Mouse (Mus musculus) forebrain, embryonic 12.5 days (tissue): ENCODE results near the gene Soga1. TPM values are rescaled to one million over a fixed set of nuclear protein-coding genes. Genes with fewer than 3 reads are reported as not detected.

ENCODE experiments used
- ATAC-seq: fragments of 200-750 bp; cut with Nextera tagmentation; 2 replicates; pipeline ENCODE4 v1.8.0; 2017; ENCODE audit warnings: moderate TSS enrichment; ENCODE audit not compliant: low FRiP score
- H3K27ac ChIP-seq: fragments of 300-500 bp; sonication (generic); 2 replicates; pipeline ENCODE4 v1.5.1; 2016; ENCODE audit warnings: mild to moderate bottlenecking
- H3K27me3 ChIP-seq: fragments of 300-500 bp; sonication (generic); 2 replicates; pipeline ENCODE4 v1.6.1; 2016; ENCODE audit warnings: mild to moderate bottlenecking
- H3K36me3 ChIP-seq: fragments of 300-500 bp; sonication (generic); replicated peaks from 2 replicates; pipeline ENCODE4 v1.6.1; 2016; ENCODE audit warnings: mild to moderate bottlenecking
- H3K4me1 ChIP-seq: fragments of 300-500 bp; sonication (generic); 2 replicates; pipeline ENCODE4 v1.6.1; 2016
- H3K4me2 ChIP-seq: fragments of 300-500 bp; sonication (generic); 2 replicates; pipeline ENCODE4 v1.6.1; 2016; ENCODE audit warnings: mild to moderate bottlenecking, moderate library complexity
- H3K4me3 ChIP-seq: fragments of 300-500 bp; sonication (generic); replicated peaks from 2 replicates; pipeline ENCODE4 v1.5.1; 2016; ENCODE audit warnings: mild to moderate bottlenecking
- H3K9ac ChIP-seq: fragments of 300-500 bp; sonication (generic); 2 replicates; pipeline ENCODE4 v1.6.1; 2016; ENCODE audit warnings: mild to moderate bottlenecking
- H3K9me3 ChIP-seq: fragments of 300-500 bp; sonication (generic); 2 replicates; pipeline ENCODE4 v1.6.1; 2016
- WGBS: fragments of 180-500 bp; shearing (Covaris S2); methylation state at CpG from one replicate; pipeline ENCODE4 v1.1.7; 2016; 5-methylcytosine and 5-hydroxymethylcytosine counted together
- polyA plus RNA-seq: library from polyadenylated mRNA; unstranded; fragments of >200 nt; fragmentation: Nextera tagmentation; extraction: Ambion mirVana; gene quantifications from 2 replicates; pipeline ENCODE4 v1.2.1, GENCODE M21; 2016

The Soga1 gene
- polyA plus RNA-seq, 1 experiment from 2014 or later: 7.4 TPM

DNA sequence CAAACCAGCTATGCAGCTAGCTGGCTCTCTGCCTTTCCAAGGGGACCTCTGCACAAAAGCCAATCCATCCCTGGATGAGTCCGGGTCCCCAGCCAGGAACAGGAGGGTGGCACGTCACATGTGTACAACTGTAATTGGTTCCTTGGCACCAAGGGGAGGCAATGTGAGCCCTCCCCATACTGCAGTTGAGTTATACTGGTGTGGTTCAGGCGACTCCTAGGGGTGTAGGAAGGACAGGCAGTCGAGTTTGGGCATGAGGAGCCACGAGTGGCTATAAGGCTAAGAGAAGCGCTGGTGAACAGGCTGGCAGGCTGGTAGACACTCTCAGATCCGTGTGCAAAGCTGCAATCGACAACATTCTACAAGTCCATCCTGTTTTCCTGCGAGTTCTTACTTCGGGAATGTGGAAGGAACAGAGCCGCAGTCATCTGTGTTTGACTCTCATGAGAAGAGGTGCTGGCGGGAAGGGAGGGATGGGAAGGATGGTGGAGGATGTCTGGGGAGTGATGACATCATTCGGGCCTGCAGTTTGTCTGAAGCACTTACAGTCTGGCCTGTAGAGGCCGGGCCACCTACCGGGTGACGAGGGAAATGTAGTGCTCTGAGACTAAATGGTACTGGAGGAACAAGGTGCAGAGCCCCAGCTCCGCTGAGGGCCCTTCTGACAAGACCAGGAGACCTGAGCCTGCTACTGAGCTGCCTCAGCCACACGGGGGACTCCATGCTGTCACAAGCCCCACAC is 62.4 kb downstream of the Soga1 start:
- Histone ChIP-seq H3K9ac (no peak overlapping the region), H3K36me3 (peaks cover 91% of the 10 kb centered on the region), H3K27ac (no peak overlapping the region)

DNA sequence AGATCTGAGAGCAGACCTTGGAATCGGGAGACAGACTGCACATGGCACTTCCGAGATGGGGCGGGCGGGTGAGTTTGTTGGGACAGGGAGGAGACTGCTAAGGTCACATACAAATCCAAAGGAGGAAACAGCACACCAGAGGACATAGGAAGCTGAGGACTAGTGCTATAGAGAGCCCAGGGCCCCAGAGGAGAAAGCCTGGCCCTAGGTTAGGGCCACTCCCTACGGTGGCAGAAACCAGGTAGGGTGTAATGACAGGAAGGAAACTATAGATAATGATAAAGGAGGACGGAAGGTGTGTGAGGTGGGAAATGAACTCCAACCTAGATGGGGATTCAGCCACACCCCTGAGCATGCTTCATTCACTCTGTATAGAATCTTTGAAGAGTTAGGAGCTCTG is 66.7 kb downstream of the Soga1 start:
- Histone ChIP-seq H3K9ac (no peak overlapping the region), H3K36me3 (peaks cover 48% of the 10 kb centered on the region), H3K4me1 (peaks cover 2% of the 10 kb centered on the region), H3K4me3 (no peak overlapping the region), H3K27me3 (no peaks in the 10 kb centered on the region), H3K9me3 (no peaks in the 10 kb centered on the region), H3K27ac (no peak overlapping the region), H3K4me2 (no peak overlapping the region)
- 89% methylated on average over 6 of the region's 6 CpGs for WGBS
- ATAC-seq: no peak

More for the DNA sequence above, 62.4 kb downstream of the Soga1 start:
- no peak for ATAC-seq
- H3K4me3 ChIP-seq: no peak overlapping the region
- WGBS: 87% methylated on average over 18 of the region's 18 CpGs
- no peaks in the 10 kb centered on the region for H3K27me3 ChIP-seq
- H3K4me1 ChIP-seq: no peaks in the 10 kb centered on the region
- H3K9me3 ChIP-seq: no peaks in the 10 kb centered on the region
- no peak overlapping the region for H3K4me2 ChIP-seq

DNA sequence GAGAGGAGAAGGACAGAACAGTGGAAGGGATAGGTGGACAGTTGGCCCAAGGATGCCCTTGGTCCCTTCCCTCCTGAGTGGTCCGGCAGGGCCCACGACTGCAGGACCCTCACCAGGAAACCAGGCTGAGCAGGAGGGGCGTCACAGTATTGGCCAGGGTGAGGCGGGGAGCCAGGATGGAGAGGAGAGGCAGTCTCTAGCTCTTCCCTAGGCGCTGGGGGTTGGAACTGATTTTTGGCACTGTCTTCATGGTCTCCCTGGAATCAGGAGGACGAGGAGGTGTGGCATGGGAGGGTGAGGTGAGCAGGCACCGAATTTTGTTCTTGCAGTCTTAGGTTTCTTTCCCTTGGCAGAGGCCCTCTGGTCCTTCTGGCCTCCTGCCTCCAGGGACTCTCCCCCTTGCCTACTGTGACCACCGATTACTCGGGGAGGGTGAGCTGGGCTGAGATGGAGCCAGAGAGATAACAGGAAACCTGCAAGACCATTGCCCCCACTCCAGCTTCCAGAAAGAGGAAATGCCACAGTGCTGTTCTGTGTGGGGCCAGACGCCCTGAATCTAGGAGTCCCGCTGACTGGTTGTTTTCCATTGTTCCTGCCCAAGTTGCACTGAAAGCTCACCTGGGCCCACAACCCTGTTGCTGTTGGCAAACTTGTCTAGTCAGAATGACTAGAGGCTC is 68.3 kb downstream of the Soga1 start:
- Histone ChIP-seq H3K4me3 (no peak overlapping the region), H3K9me3 (no peaks in the 10 kb centered on the region), H3K9ac (no peak overlapping the region), H3K27me3 (no peaks in the 10 kb centered on the region), H3K27ac (no peak overlapping the region), H3K4me1 (peaks cover 15% of the 10 kb centered on the region), H3K36me3 (peaks cover 32% of the 10 kb centered on the region), H3K4me2 (no peak overlapping the region)
- 63% methylated on average over 11 of the region's 11 CpGs for WGBS
- ATAC-seq: no peak

DNA sequence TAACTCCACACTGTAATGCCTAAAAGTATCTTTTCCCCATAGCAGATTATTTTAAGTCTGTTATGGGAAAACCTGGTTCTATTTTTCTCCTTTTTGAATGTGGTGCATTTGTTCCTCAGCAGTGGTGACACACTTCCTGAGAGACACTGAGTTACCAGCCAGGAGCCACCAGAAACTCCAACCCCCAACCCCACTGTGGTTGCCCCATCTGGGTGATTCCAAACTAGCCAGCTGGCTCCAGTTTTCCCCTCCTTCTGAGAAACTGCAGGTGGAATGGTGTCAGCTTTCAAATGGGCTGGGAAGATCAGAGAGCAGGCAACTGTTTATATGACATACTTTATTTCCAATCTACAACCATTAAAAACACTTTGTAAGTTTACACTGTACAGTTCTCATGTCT is 68.9 kb downstream of the Soga1 start:
- no peak overlapping the region for H3K4me3 ChIP-seq
- ATAC-seq: no peak
- peaks cover 17% of the 10 kb centered on the region for H3K4me1 ChIP-seq
- no peaks in the 10 kb centered on the region for H3K9me3 ChIP-seq
- peaks cover 27% of the 10 kb centered on the region for H3K36me3 ChIP-seq
- no peak overlapping the region for H3K9ac ChIP-seq
- H3K27ac ChIP-seq: no peak overlapping the region
- no peaks in the 10 kb centered on the region for H3K27me3 ChIP-seq
- no peak overlapping the region for H3K4me2 ChIP-seq

DNA sequence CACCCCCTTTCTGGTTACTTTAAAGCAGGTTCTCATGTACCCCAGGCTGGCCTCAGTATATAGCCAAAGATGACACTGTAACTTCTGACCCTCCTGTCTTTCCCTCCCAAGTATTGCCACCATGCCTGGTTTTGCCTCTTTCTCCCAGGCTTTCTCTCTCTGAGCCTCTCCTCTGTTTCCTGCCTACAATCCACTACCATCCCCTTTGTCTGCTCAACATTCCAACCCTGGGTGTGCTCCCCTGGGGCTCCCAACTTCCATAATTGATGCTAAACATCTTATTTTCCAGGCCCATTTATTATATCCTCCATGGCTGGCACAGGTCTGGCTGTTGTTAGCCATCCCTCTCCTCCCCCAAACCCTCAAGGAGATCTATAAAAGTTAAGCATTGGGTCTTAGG is 70.5 kb downstream of the Soga1 start:
- Histone ChIP-seq H3K36me3 (peaks cover 25% of the 10 kb centered on the region), H3K4me1 (peaks cover 17% of the 10 kb centered on the region)
- no peak for ATAC-seq

DNA sequence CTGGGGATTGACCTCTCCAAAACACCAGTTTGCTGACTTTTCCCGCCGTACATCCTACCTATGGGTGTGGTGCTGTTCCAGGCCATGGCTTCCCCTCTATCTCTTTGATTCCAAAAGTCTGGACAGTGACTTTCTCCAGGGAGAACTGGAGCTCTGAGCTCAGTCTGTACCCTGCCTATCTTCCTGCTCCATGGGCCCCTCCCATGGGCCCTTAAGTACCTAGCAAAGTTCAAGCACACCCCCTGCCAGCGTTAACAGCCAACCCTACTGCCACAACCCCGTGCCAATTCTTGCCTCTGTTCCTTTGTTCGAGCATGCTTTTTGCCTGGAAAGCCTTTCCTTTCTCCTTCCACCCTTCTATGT is 71.8 kb downstream of the Soga1 start:
- Histone ChIP-seq H3K9me3 (no peaks in the 10 kb centered on the region), H3K4me3 (peak overlapping the region; percentile 77), H3K4me1 (peaks cover 17% of the 10 kb centered on the region), H3K27me3 (no peaks in the 10 kb centered on the region), H3K4me2 (peak overlapping the region; percentile 97), H3K9ac (peak overlapping the region; percentile 74), H3K27ac (peak overlapping the region; percentile 76), H3K36me3 (peaks cover 14% of the 10 kb centered on the region)
- no peak; the same call in none of the 2 replicates for ATAC-seq
- 26% methylated on average over 5 of the region's 5 CpGs for WGBS

More for the DNA sequence above, 70.5 kb downstream of the Soga1 start:
- no peak overlapping the region for H3K4me2 ChIP-seq
- no peak overlapping the region for H3K27ac ChIP-seq
- no peak overlapping the region for H3K9ac ChIP-seq
- no peaks in the 10 kb centered on the region for H3K9me3 ChIP-seq
- no peaks in the 10 kb centered on the region for H3K27me3 ChIP-seq
- H3K4me3 ChIP-seq: no peak overlapping the region

DNA sequence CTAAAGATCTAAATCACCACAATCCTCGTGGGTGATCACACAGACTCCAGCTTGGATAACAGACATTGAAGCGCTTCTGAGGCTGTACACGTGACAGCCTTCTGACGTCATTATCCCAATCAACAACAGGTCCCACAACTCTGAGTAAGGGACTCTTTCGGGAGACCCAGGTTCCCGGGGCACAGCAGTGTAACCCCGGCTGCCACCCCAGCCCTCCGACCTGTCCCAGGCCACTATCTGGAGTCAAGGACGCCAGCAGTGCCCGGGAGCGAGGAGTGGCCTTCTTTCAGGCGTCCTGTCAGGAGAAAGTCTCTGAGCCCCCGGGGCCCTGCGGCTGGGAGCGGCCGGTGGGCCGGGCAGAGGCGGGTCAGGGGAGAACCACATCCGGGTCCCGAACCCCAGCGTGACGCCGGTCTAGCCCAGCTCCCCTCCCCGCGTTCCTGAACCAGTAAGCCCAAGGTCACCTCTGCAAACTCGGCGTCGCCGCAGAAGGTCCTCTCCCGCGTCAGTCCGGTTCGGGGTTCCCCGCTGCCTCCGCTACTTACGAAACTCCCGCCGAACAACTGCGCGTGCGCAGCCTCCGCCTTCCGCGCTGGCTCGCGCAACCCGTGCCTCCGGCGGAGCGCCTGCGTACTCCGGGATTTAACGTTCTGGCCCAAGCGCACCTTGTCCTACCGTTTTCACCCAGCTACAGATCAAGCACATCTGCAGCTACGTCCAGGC is 72.4 kb downstream of the Soga1 start, which contains the start of gene Dsn1:
Gene Dsn1, minus strand, starts transcription at position 644 of the 723 bp plus-strand sequence.
- Histone ChIP-seq H3K27ac (peak within 1 kb of the TSS; percentile 76), H3K4me2 (peak within 1 kb of the TSS; percentile 97), H3K27me3 (no peaks in the 10 kb centered on the region), H3K9ac (peak within 1 kb of the TSS; percentile 74), H3K4me1 (peaks cover 17% of the 10 kb centered on the region), H3K4me3 (peak within 1 kb of the TSS; percentile 77), H3K9me3 (no peaks in the 10 kb centered on the region), H3K36me3 (peaks cover 14% of the 10 kb centered on the region)
- WGBS: 0% methylated on average over 56 of the region's 56 CpGs
- peak; percentile 87 for ATAC-seq

DNA sequence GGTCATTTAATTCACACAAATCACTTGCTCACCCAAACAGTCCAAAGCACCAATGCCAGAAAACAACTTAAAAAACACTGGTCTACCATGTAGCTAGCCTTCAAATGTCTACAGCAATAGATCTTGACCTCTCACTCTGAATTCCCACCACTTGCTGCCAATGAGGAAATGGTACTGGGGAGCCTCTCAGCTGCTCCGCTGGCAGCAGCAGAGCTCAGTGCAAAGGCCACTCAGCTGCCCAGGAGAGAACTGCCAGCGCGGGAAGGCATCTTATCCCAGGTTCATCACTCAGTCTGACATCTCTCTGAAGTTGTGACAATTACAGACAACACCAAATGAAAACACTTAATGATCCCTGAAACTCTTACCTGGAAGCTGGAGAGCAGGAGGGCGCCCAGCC is 76.7 kb downstream of the Soga1 start:
- Histone ChIP-seq H3K27ac (no peak overlapping the region), H3K36me3 (peaks cover 44% of the 10 kb centered on the region), H3K4me3 (no peak overlapping the region), H3K4me2 (no peak overlapping the region), H3K9me3 (no peaks in the 10 kb centered on the region), H3K27me3 (no peaks in the 10 kb centered on the region), H3K4me1 (peaks cover 14% of the 10 kb centered on the region), H3K9ac (no peak overlapping the region)
- 95% methylated on average over 4 of the region's 4 CpGs for WGBS
- ATAC-seq: no peak

DNA sequence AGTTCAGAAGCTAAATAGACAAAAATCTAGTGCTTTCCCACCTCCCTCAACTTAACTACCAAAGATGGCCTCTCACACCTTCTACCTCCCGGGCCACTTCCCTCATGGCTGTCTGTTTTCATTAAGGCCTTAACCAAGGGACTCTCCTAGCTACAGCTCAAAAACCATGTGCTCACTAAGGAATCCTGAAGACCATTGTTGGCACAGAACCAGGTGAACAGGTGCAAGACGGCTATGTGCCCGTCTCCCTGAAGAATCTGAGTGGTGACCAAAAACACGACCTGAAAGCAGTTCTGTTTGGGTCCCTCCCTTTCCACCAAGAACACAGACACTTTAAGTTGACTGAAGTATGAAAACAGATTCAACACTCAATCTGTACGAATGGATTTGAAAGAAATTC is 80.8 kb downstream of the Soga1 start:
- H3K27ac ChIP-seq: no peak overlapping the region
- no peak overlapping the region for H3K4me3 ChIP-seq
- H3K9ac ChIP-seq: no peak overlapping the region
- no peaks in the 10 kb centered on the region for H3K27me3 ChIP-seq
- 92% methylated on average over 5 of the region's 5 CpGs for WGBS
- H3K4me1 ChIP-seq: no peaks in the 10 kb centered on the region
- peaks cover 56% of the 10 kb centered on the region for H3K36me3 ChIP-seq
- no peak overlapping the region for H3K4me2 ChIP-seq
- no peaks in the 10 kb centered on the region for H3K9me3 ChIP-seq
- no peak for ATAC-seq

DNA sequence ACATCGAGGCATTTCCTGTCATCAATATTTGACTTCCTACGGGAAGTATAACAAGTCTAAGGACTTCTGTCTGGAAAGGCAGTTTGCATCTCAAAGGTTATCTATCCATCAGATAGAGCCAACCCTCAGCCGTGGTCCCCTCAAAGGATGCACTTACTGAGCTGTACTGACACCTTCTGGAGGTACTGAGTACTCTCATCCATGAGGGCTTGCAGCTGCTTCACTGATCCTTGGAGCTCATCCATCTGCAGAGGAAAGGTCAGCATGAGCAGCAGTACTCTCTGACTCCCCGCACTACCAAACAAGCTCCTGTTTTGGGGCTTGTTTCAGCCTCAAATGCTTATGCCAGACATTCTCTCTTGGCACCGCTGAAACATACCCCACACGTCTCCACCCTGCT is 82.5 kb downstream of the Soga1 start:
- Histone ChIP-seq H3K27me3 (no peaks in the 10 kb centered on the region), H3K27ac (no peak overlapping the region), H3K9ac (0 out of 2 replicates have a peak overlapping the region, but pooled peaks have one; percentile 42), H3K4me1 (no peaks in the 10 kb centered on the region), H3K4me3 (no peak overlapping the region), H3K9me3 (no peaks in the 10 kb centered on the region), H3K4me2 (no peak overlapping the region), H3K36me3 (peaks cover 56% of the 10 kb centered on the region)
- 76% methylated on average over 6 of the region's 6 CpGs for WGBS
- ATAC-seq: no peak

DNA sequence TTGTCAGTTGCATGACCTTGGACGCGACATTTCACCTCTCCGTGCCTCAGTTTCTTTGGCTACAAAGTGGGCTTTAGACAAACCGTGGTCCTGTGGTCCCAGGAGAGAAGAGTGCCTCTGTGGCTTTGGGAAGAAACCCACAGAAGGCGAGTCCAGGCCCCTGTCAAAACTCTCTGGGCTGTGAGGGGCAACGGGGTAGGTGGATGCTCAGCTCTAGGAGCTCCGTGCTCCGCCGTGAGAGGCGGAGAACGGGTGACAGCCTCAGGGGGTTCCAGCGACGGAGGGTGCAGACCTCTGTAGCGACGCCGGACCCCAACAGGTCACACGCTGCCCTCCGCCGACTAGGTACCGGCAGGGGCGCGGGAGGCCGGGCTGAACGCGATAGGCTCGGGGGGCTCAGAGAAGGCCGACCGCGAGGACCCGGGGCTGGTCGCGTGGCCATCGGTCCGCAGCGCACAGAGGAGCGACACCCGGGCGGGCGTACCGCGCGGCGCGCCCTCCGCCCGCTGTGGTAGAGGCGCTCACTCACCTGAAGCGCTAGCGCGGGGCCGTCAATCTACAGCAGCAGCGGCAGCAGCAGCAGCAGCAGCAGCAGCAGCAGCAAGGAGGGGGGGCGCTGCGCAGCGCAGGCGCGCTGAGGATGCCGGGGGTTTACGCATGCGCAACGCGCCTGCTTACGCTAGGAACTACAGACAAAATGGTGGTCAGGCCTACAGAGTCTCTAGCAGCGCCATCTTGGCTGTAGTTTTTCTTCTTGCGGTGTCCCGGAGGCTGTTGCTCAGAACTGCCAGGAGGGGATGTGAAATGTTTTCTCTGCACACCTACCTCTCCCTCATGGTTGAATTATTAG is 87.4 kb downstream of the Soga1 start, which contains the start of gene Ndrg3:
Gene Ndrg3, minus strand, starts transcription at position 587 of the 850 bp plus-strand sequence.
- under 1% methylated on average over 66 of the region's 66 CpGs for WGBS
- Histone ChIP-seq H3K9me3 (no peaks in the 10 kb centered on the region), H3K4me2 (peak within 1 kb of the TSS; percentile 96), H3K4me3 (peak within 1 kb of the TSS; percentile 92), H3K36me3 (peaks cover 25% of the 10 kb centered on the region), H3K27ac (peak within 1 kb of the TSS; percentile 73), H3K27me3 (no peaks in the 10 kb centered on the region), H3K4me1 (peaks cover 17% of the 10 kb centered on the region), H3K9ac (peak within 1 kb of the TSS; percentile 81)
- peak; percentile 95 for ATAC-seq
